Mouse (Mus musculus) spleen, adult 12 weeks (tissue): ENCODE results near the gene Hspb11.

ENCODE experiments used
- DNase-seq: peaks from one replicate; pipeline ENCODE4 v3.0.0; 2022; ENCODE audit warnings: low spot score

The Hspb11 gene

DNA sequence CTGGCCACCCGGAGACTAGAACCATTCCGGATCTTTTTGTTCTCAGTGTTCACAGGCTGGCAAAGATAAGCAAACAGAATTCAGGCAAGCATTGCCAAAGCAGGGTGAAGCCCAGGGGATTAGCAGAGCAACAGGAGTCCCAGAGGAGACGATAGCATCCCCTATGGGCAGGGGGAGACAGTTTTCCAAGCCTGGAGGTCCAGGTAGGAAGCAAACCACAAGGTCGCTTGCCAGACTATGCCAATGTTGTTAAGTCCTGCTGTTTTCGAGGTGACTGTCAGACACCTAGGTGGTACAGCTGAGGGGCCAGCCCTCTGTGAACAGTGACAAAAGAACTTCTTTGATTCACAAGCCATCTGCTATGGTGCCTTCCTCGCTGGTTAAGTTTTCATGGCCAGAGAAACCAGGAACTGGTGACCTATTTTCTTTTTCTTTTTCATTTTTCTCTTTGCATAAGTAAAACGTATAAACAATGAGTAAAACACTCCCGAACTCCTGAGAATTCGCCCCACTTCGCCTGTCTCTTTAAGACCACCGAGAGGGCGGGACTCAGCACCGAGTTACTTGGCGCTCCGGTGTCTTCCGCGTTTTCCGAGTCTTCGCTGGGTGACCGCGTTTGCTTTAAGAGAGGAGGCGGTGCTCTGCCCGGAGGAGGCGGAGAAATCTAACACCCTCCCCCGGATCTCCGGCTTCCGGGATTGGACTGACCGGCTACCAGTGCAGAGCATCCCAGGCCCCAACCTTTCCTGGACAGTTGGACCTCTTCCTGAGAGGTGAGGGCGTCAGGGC lies 60.5 kb downstream of the Hspb11 start, which contains the start of gene Yipf1:
Gene Yipf1 (plus strand): TSS at position 674 of the 789 bp plus-strand sequence.
- DNase-seq, result peak; percentile 81

DNA sequence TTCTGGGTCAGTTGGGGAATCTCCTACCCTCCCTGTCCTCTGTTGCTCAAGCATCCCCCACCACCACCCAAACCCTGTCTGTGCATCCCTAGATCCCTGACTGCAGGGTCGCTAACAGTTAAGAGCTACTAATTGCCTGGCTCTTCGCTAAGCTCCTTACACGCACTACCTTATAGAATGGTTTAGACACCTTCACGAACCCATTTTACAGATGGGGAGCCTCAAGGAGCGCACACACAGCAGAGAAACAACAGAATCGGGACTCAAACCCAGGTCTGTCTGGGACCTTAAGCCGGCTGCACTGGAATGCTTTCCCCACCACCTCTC lies 61.0 kb downstream of the Hspb11 start:
- DNase-seq, result no peak

DNA sequence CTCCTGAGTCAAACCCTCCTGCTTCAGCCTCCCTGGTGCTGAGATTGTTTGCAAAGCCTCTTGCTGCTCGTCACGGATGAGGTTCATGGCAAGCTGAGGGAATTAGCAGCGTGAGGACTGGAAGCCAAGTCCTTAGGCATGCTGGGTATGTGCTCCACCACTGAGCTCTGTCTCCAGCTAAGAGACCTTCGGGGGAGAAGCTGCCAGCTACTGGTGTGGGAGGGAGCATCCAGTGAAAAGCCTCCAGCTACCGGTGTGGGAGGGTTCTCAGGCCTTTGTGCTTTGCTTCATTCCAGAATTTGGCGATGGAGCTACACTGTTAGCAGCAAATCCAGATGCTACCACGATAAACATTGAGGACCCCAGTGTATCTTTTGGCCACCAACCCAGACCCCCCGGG lies 65.3 kb downstream of the Hspb11 start:
- no peak for DNase-seq

DNA sequence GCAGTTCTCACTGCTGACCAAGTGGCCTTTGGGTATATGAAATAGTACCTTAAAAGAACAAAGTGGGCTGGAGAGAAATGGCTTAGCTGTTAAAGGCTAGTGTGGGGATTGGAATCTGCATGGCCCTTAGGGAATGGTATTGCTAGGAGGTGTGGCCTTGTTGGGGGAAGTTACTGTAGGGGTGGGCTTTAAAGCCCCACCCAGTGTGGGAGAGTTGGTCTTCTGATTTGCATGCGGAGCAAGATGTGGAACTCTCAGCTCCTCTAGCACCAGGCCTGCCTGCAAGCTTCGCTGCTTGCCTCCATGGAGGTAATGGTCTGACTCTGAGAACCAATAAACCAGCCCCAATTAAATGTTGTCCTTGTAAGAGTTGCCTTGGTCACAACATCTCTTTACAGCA lies 67.6 kb downstream of the Hspb11 start:
- DNase-seq, result no peak

DNA sequence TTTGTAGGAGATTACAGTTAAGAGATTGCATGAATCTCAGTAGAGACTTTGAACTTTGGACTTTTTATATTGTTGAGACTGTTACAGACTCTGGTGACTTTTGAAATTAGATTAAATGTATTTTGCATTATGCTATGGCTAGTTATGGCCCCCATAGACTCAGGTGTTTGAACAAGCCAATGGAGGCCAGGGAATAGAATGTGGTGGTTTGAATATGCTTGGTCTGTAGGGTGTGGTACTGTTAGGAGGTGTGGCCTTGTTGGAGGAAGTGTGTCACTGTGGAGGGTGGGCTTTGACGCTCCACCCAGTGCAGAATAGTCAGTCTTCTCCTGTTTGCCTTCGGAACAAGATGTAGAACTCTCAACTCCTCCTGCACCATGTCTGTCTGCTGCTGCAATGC lies 69.7 kb downstream of the Hspb11 start:
- DNase-seq, result no peak

DNA sequence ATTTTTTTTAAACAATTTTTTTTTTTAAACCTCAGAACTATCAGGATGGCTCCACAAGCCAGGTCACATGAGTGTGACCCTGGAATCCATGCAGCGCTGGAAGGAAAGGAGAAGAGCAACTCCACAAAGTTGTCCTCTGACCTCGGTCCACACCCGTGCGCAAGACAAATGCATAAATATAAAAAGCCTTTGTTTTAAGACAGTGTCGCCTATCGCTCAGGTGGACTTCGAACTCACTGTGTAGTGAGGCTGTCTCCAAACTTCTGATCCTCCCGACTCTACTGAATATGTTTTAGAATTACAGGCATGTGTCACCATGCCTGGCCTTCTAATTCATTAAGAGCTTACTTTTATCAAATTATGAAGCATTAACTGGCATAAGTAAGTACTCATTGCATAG lies 75.1 kb downstream of the Hspb11 start:
- no peak for DNase-seq
